Mouse (Mus musculus): ENCODE data around the gene 4930590J08Rik.

DNA sequence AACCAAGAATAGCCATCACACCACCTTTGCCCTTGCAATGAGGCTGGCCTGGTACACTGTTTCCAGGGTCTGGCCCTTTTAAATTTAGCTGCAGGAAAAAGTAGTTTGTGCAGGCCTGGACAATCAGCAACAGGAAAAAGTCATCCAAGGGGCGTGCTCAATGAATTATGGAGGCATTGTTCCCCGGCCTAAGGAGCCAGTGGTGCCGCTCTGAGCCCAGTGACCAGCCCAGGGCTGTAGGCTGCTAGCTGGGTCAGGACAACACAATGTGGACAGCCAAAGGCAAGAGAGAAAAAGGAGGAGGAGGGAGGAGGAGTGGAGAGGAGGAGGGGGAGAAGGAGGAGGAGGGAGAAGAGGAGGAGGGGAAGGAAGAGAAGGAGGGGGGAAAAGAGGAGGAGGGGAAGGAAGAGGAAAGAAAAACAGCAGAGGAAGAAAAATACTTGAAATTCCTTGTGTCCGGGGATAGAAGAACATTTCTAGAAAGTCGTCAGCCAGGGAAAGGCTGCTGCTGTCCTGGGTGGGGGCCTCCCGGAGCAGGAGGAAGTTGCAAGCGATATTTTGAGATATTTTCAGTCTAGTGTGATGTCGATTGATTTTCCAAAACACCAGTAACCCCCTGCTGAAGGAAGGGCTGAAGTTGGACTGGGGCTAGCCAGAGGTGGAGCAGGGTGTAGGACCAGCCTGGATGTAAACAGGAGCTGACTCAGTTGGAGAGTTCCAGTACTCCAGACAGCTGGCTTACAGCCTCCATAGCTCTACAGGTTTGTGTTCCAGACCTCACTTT, 57.6 kb downstream of the 4930590J08Rik start:
- TF ChIP-seq POLR2A (IDR thresholded peaks at IDR 0.05; ENCODE audit: extremely low read depth, insufficient read depth, low read length) (no peak), CTCF (IDR thresholded peaks at IDR 0.05; ENCODE audit: low read depth, low read length) (no peak)
